Comparison of ENCODE assay signal across 19 mouse cellular contexts in the genomic region with DNA sequence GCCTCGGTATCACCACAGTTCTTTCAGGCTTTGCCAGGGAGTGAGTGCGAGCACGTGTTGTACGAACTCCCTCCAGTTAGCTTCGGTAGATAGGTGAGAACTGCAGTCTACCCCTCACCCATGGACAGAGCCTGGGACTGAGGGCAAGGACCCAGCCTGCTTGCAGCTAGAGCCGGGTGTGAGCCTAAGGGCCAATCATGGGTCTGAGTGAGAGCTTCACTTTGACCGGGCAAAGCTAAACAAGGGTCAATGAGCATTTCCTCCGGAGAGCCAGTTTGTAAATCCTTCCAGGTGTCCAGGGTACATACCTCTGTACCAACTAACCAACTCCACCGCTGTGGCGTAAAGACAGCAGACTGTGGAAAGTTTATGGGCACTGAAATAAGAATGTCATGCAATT.
"Had no signal": no experiment of that assay in that cellular context is flagged by ENCODE, and none has a peak within 500 bp of the region (broad histone marks: within the 10 kb centered on the region; RNA-seq: fewer than 3 reads in every experiment).

No protein-coding gene starts in this region.

- H3K9me3 ChIP-seq: intestine, embryonic 15.5 days; liver, embryonic 12.5 days; liver, embryonic 15.5 days; midbrain, embryonic 12.5 days; midbrain, embryonic 15.5 days; neural tube, embryonic 12.5 days; neural tube, embryonic 15.5 days had no signal

- H3K9ac ChIP-seq: intestine, embryonic 15.5 days; liver, embryonic 12.5 days; liver, embryonic 15.5 days; midbrain, embryonic 12.5 days; midbrain, embryonic 15.5 days; neural tube, embryonic 12.5 days; neural tube, embryonic 15.5 days had no signal

- H3K27ac ChIP-seq: intestine, embryonic 15.5 days; kidney, postnatal 0 days; left cerebral cortex, adult 2 months; liver, embryonic 12.5 days; liver, embryonic 15.5 days; macrophage; midbrain, embryonic 12.5 days; midbrain, embryonic 15.5 days; neural tube, embryonic 12.5 days; neural tube, embryonic 15.5 days; stomach, postnatal 0 days had no signal

- H3K4me1 ChIP-seq: liver, embryonic 12.5 days; liver, embryonic 15.5 days had no signal

- H3K36me3 ChIP-seq: intestine, embryonic 15.5 days; liver, embryonic 12.5 days; liver, embryonic 15.5 days; midbrain, embryonic 12.5 days; midbrain, embryonic 15.5 days; neural tube, embryonic 12.5 days; neural tube, embryonic 15.5 days had no signal

- ATAC-seq: intestine, embryonic 15.5 days; liver, embryonic 12.5 days; midbrain, embryonic 15.5 days had no signal

- H3K27me3 ChIP-seq: intestine, embryonic 15.5 days; liver, embryonic 12.5 days; liver, embryonic 15.5 days; midbrain, embryonic 12.5 days; midbrain, embryonic 15.5 days; neural tube, embryonic 12.5 days; neural tube, embryonic 15.5 days had no signal

- H3K4me2 ChIP-seq: intestine, embryonic 15.5 days; liver, embryonic 12.5 days; liver, embryonic 15.5 days; midbrain, embryonic 12.5 days; midbrain, embryonic 15.5 days; neural tube, embryonic 12.5 days; neural tube, embryonic 15.5 days had no signal

- H3K4me3 ChIP-seq: intestine, embryonic 15.5 days; left cerebral cortex, adult 2 months; liver, embryonic 12.5 days; liver, embryonic 15.5 days; midbrain, embryonic 12.5 days; midbrain, embryonic 15.5 days; neural tube, embryonic 12.5 days; neural tube, embryonic 15.5 days had no signal

- DNase-seq: layer of hippocampus, postnatal 36 days; lung, adult 2 months; right cerebral cortex, adult 18-20 months; right cerebral cortex, postnatal 14 days; right cerebral cortex, postnatal 4 days; thymus, adult 2 months; thymus, postnatal 14 days; thymus, postnatal 4 days had no signal
